Mouse (Mus musculus): ENCODE results near the gene Gjb2. TPM values are rescaled to one million over a fixed set of nuclear protein-coding genes. Genes with fewer than 3 reads are reported as not detected.

The Gjb2 gene
- total RNA-seq (2014; rRNA removed) (9.9 and 11.4 TPM in 2 replicates), polyA plus RNA-seq (2015; fragmentation: Nextera tagmentation; extraction: Ambion mirVana) (19.1 TPM in 2 replicates)

- Histone ChIP-seq H3K36me3 (ENCODE audit: insufficient read depth, low read length) (no peaks in the 10 kb centered on the region), H3K27me3 (ENCODE audit: insufficient read depth, low read length) (peaks cover 40% of the 10 kb centered on the region), H3K9ac (replicated peaks; ENCODE audit: low read length) (peak within 1 kb of the TSS; percentile 37), H3K9me3 (ENCODE audit: low read length) (no peaks in the 10 kb centered on the region), H3K4me2 (ENCODE audit: low read depth, low read length) (peak within 1 kb of the TSS; percentile 100), H3K27ac (no peak within 1 kb of the TSS), H3K4me3 (ENCODE audit: low read length) (peak within 1 kb of the TSS; percentile 65), H3K4me1 (ENCODE audit: insufficient read depth, low read length) (no peaks in the 10 kb centered on the region)
- 0 out of 2 replicates have a peak, but pooled peaks have one; percentile 17 for TF ChIP-seq CTCF (IDR thresholded peaks at IDR 0.05; ENCODE audit: low read depth)
- WGBS, result 2% methylated on average over 91 of the region's 101 CpGs
- ATAC-seq (peak; percentile 71), DNase-seq (ENCODE audit: low spot score) (peak; percentile 54)
Observed at GRCm38 (mm10) chr14:57104106-57105023, at the start of gene Gjb2. TSS of gene Gjb2 (minus strand) at chr14:57104702.

GRCm38 (mm10) chr14:57145741-57146140 is 41.2 kb upstream of the Gjb2 start:
- H3K4me2 ChIP-seq (ENCODE audit: low read depth, low read length), result no peak overlapping the region
- 52% methylated on average over 4 of the region's 4 CpGs for WGBS
- TF ChIP-seq CTCF (IDR thresholded peaks at IDR 0.05; ENCODE audit: low read depth), result no peak
- no peak overlapping the region for H3K4me3 ChIP-seq (ENCODE audit: low read length)
- DNase-seq (ENCODE audit: low spot score) (peak; percentile 47), ATAC-seq (peak; percentile 55; the same call in 1 of the 2 replicates)
- no peaks in the 10 kb centered on the region for H3K4me1 ChIP-seq (ENCODE audit: insufficient read depth, low read length)
- no peak overlapping the region for H3K27ac ChIP-seq
- H3K36me3 ChIP-seq (ENCODE audit: insufficient read depth, low read length), result no peaks in the 10 kb centered on the region
- H3K9ac ChIP-seq (replicated peaks; ENCODE audit: low read length), result no peak overlapping the region
- H3K9me3 ChIP-seq (ENCODE audit: low read length), result no peaks in the 10 kb centered on the region
- no peaks in the 10 kb centered on the region for H3K27me3 ChIP-seq (ENCODE audit: insufficient read depth, low read length)

GRCm38 (mm10) chr14:57135265-57135664 is 30.8 kb upstream of the Gjb2 start:
- Histone ChIP-seq H3K4me3 (ENCODE audit: low read length) (no peak overlapping the region), H3K27me3 (ENCODE audit: insufficient read depth, low read length) (peaks cover 8% of the 10 kb centered on the region), H3K27ac (no peak overlapping the region), H3K4me1 (ENCODE audit: insufficient read depth, low read length) (peaks cover 3% of the 10 kb centered on the region), H3K9ac (replicated peaks; ENCODE audit: low read length) (no peak overlapping the region), H3K9me3 (ENCODE audit: low read length) (no peaks in the 10 kb centered on the region), H3K4me2 (ENCODE audit: low read depth, low read length) (no peak overlapping the region), H3K36me3 (ENCODE audit: insufficient read depth, low read length) (no peaks in the 10 kb centered on the region)
- ATAC-seq, result no peak
- 31% methylated on average over 8 of the region's 8 CpGs for WGBS
- DNase-seq (ENCODE audit: low spot score), result no peak
- no peak for TF ChIP-seq CTCF (IDR thresholded peaks at IDR 0.05; ENCODE audit: low read depth)

GRCm38 (mm10) chr14:57133161-57133661 is 28.7 kb upstream of the Gjb2 start, which contains the start of gene Gjb6:
TSS of gene Gjb6 (minus strand) at chr14:57133611.
- DNase-seq (ENCODE audit: low spot score), result no peak
- H3K27ac ChIP-seq, result no peak within 1 kb of the TSS
- peaks cover 8% of the 10 kb centered on the region for H3K27me3 ChIP-seq (ENCODE audit: insufficient read depth, low read length)
- peak; percentile 47; the same call in 1 of the 2 replicates for ATAC-seq
- H3K4me1 ChIP-seq (ENCODE audit: insufficient read depth, low read length), result peaks cover 3% of the 10 kb centered on the region
- 2% methylated on average over 32 of the region's 33 CpGs for WGBS
- no peaks in the 10 kb centered on the region for H3K36me3 ChIP-seq (ENCODE audit: insufficient read depth, low read length)
- H3K4me2 ChIP-seq (ENCODE audit: low read depth, low read length), result peak within 1 kb of the TSS; percentile 86
- peak within 1 kb of the TSS; percentile 42 for H3K4me3 ChIP-seq (ENCODE audit: low read length)
- no peaks in the 10 kb centered on the region for H3K9me3 ChIP-seq (ENCODE audit: low read length)
- no peak for TF ChIP-seq CTCF (IDR thresholded peaks at IDR 0.05; ENCODE audit: low read depth)
- peak within 1 kb of the TSS; percentile 39; the same call in 1 of the 2 replicates for H3K9ac ChIP-seq (replicated peaks; ENCODE audit: low read length)

GRCm38 (mm10) chr14:57127383-57127782 is 22.9 kb upstream of the Gjb2 start:
- no peak for TF ChIP-seq CTCF (IDR thresholded peaks at IDR 0.05; ENCODE audit: low read depth)
- Histone ChIP-seq H3K4me2 (ENCODE audit: low read depth, low read length) (no peak overlapping the region), H3K9me3 (ENCODE audit: low read length) (no peaks in the 10 kb centered on the region)

GRCm38 (mm10) chr14:57122295-57122694 is 17.8 kb upstream of the Gjb2 start:
- H3K9ac ChIP-seq (replicated peaks; ENCODE audit: low read length), result no peak overlapping the region
- no peak overlapping the region for H3K27ac ChIP-seq
- H3K4me2 ChIP-seq (ENCODE audit: low read depth, low read length), result no peak overlapping the region
- no peaks in the 10 kb centered on the region for H3K9me3 ChIP-seq (ENCODE audit: low read length)
- H3K4me3 ChIP-seq (ENCODE audit: low read length), result no peak overlapping the region
- TF ChIP-seq CTCF (IDR thresholded peaks at IDR 0.05; ENCODE audit: low read depth), result no peak
- ATAC-seq, result no peak
- no peaks in the 10 kb centered on the region for H3K4me1 ChIP-seq (ENCODE audit: insufficient read depth, low read length)
- no peak for DNase-seq (ENCODE audit: low spot score)
- no peaks in the 10 kb centered on the region for H3K27me3 ChIP-seq (ENCODE audit: insufficient read depth, low read length)
- 86% methylated on average over 7 of the region's 7 CpGs for WGBS
- no peaks in the 10 kb centered on the region for H3K36me3 ChIP-seq (ENCODE audit: insufficient read depth, low read length)

More at GRCm38 (mm10) chr14:57127383-57127782, 22.9 kb upstream of the Gjb2 start:
- DNase-seq (ENCODE audit: low spot score) (no peak), ATAC-seq (no peak)
- 81% methylated on average over 4 of the region's 4 CpGs for WGBS
- Histone ChIP-seq H3K27ac (no peak overlapping the region), H3K36me3 (ENCODE audit: insufficient read depth, low read length) (no peaks in the 10 kb centered on the region), H3K27me3 (ENCODE audit: insufficient read depth, low read length) (no peaks in the 10 kb centered on the region; the same call in 1 of the 2 replicates), H3K4me3 (ENCODE audit: low read length) (no peak overlapping the region), H3K9ac (replicated peaks; ENCODE audit: low read length) (no peak overlapping the region), H3K4me1 (ENCODE audit: insufficient read depth, low read length) (no peaks in the 10 kb centered on the region; the same call in 1 of the 2 replicates)
